Mouse (Mus musculus): ENCODE results near the gene Vmn1r229.

Vmn1r229 gene

GRCm38 (mm10) chr17:20811255-20811654 is at the start of gene Vmn1r229:
Gene Vmn1r229, plus strand, starts transcription at chr17:20811555.
- no peak for DNase-seq

- DNase-seq: no peak
Measured at GRCm38 (mm10) chr17:20786057-20786456, 25.3 kb upstream of the Vmn1r229 start, which contains the start of gene Vmn1r228. Gene Vmn1r228, minus strand, starts transcription at chr17:20786157.

- DNase-seq: no peak
Measured at GRCm38 (mm10) chr17:20840144-20840543, 28.8 kb downstream of the Vmn1r229 start, which contains the start of gene Vmn1r230. Gene Vmn1r230, plus strand, starts transcription at chr17:20840444.
